Mouse (Mus musculus): Measurements from ENCODE around the gene Tnfrsf8.
"Not testable (repeated sequence)": the region's sequence is repeated elsewhere in the genome, so short reads cannot be mapped to it uniquely, and the experiment has no call there.

Gene Tnfrsf8

GRCm38 (mm10) chr4:145314836-145315467 lies at the start of gene Tnfrsf8:
TSS of gene Tnfrsf8 (minus strand) at chr4:145315164.
- DNase-seq = no peak

GRCm38 (mm10) chr4:145361635-145362034 lies 46.7 kb upstream of the Tnfrsf8 start:
- not testable (repeated sequence) for DNase-seq

- no peak for DNase-seq
Measured at GRCm38 (mm10) chr4:145361065-145361464, 46.1 kb upstream of the Tnfrsf8 start.

- DNase-seq = no peak
Measured at GRCm38 (mm10) chr4:145360567-145360966, 45.6 kb upstream of the Tnfrsf8 start.

GRCm38 (mm10) chr4:145356234-145356633 lies 41.3 kb upstream of the Tnfrsf8 start:
- no peak for DNase-seq

DNA sequence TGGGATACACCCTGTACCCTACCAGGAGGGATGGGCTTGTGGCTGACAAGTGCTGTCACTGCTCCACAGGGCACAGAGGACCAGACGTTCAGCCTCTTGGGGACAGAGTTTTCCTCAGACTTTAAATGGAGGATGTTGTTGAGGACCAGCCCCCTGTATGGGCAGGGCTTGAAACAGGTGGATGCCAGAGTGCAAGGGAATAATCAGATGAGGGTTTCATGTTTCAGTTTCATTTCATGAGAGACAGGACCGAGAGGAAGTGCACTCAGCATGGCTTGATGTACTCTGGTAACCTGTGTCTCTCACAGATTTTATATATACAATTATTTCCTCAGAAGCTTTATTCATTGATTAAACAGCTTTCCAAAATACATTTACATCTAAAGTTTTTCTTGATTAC lies 38.9 kb upstream of the Tnfrsf8 start:
- no peak for DNase-seq

DNA sequence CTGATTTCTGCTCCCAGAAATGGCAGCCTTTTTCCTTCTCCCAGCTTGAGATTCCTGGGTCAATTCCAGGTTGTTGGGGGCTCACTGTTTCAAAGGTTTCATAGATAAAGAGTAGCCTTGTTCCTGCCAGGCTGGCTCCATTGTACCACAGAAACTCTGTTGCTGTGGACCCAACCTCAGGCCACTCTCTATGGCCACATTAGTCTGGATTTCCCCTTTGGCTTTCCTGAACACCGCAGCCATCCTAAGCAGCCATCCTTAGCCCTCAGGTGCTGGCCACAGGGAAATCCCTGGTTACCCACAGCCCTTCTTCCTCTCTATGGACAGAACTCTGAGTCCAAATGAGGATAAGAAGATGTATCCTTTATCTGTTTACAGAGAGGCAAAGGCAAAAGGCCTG lies 30.0 kb upstream of the Tnfrsf8 start:
- DNase-seq = no peak

DNA sequence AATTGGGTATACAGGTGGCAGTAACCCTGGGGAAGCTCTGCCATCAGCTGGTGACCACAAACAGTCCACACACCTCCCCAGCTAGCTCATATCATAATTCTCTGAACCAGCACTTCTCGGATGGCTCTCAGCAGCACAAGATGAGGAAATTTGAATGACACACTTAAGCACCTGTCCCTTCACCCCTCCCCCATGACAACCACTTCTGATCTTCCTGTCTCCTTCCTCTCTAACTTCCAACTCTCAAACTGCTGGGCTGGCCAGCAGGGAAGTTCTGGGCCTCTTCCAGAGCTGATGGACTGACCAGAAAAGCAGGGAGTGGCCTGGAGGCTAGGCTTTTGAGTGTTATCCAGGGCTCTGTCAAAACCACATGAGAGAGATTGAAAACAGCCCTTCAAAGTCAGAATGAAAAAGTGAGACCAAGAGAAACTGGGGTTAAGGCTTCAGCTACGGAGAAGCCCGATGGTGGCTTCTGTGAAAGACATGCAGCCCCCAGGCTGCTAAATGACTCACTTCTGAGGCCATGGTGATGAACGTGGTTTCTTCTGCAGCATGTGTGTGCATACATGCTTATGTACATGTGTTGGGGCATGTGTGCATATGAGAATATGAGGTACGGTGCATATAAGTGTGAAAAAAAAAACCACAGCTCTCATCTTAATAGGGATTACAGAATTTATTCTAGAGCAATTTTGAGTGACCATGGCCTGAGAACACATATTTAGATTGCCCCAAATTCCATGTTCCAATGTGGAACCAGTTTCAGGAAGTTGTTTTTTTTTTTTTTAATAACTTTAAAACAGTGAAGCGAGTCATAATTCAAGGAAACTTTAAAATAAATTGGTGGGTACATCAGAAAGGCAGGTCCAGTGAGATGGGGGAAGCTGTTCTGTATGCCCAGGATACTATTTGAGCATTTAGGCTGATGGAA lies 27.2 kb upstream of the Tnfrsf8 start:
- DNase-seq = no peak

GRCm38 (mm10) chr4:145337906-145338858 lies 23.2 kb upstream of the Tnfrsf8 start:
- DNase-seq = no peak

DNA sequence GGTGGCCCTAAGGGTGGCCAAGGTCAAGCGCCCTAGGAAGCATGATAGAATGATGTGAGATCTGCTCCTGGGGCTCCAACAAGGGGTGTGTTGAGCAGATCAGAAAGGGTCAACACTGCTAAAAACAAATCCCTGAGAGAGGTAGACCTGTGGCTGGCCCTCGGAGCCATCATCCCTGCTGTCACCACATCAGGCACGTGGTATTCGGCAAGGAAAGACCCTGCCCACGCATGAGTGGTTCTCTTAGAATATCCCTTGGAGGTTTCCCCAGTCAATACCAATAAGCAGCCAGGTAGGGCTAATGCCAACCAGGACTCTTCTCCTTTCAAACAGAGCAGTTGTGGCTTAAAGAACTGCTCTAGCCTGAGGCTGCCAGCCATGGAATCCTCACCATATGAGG lies 21.6 kb upstream of the Tnfrsf8 start:
- no peak for DNase-seq

DNA sequence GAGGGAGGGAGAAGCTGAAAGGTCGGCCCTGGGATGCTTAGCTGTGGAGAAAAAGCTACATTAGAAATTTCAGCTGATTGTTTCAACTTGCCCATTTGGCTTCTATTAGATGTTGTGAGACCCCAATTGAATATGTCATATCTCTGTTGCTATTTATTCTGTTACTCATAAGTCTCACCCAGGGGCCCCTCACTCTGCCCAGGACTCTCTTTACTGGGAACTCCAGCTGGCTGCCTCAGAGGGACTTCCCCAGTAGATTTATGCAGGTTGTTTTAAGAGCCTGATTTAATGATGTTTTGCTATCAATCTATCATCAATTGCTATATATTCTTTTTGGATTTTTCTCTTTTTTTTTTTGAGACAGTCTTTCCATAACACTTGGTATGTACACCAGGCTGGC lies 21.1 kb upstream of the Tnfrsf8 start:
- no peak for DNase-seq

- DNase-seq = no peak
Measured at GRCm38 (mm10) chr4:145323631-145324030, 8.7 kb upstream of the Tnfrsf8 start.

DNA sequence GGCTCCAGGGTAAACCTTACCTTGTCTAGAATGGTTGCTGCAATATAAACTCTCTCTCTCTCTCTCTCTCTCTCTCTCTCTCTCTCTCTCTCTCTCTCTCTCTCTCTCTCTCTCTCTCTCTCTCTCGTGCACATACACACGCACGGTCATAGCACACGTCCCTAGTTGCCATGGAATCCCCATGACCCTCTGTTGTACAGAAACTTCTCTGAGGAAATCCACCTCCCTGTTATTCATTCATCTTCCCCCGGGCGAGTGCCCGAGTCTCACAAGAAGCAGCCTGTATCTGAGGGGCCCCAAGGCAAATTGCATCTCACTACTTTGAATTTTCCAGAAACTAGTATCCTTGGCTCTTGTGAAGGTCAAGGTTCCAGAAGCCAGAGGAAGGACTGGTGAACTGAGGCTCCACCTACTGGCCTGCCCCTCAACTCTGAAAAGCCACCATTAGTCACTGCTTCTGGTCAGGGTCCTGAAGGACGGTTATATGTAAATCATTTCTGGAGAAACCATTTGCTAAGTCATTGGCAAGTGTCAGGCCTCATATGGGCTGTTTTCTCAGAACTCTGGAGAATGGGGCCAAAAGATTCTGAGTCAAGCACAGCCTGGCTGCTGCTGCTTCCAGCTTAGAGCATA lies 8.1 kb upstream of the Tnfrsf8 start:
- DNase-seq = no peak

- no peak for DNase-seq
Measured at GRCm38 (mm10) chr4:145322211-145322610, 7.2 kb upstream of the Tnfrsf8 start.

DNA sequence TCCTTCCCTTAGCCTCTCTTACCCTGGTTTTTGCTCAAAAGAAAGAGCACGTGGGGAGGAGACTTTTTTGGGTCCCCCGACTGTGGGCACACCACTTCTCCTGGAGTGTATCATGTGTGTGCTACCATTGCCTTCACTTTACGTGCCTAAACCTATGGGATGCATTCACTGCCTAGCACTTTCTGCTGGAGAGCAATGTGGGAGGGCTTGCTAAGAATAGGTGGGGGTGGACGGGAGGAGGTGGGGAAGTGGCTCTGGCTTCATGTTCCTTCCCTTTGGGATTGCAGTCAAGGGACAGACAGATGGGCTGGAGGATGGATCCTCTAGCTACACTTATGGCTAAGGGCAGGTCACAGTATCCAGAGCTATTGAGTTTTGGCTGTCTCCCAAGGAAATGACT lies 5.7 kb upstream of the Tnfrsf8 start:
- no peak for DNase-seq

GRCm38 (mm10) chr4:145319274-145320226 lies 4.6 kb upstream of the Tnfrsf8 start:
- DNase-seq = no peak

DNA sequence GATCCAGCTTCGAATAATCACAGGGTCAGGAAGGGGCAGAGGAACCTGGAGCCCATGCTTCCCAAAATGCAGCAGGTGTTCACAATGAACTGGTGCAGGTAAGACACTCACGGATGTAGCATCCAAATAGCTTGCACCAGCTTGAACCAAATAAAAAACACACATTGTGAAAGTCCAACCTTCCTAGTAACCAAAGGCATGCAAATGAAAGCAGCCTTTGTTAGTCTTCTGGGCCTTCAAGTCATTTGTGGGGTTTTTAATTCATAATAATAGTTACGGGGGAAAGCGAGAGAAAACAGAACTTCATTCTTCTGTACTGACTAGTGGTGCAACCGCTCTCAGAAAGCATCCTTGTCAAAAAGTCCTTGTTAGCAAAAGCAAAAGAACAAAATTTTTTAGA lies 1.7 kb upstream of the Tnfrsf8 start:
- DNase-seq = no peak

GRCm38 (mm10) chr4:145313966-145314365 lies 998 bp downstream of the Tnfrsf8 start:
- DNase-seq = no peak

DNA sequence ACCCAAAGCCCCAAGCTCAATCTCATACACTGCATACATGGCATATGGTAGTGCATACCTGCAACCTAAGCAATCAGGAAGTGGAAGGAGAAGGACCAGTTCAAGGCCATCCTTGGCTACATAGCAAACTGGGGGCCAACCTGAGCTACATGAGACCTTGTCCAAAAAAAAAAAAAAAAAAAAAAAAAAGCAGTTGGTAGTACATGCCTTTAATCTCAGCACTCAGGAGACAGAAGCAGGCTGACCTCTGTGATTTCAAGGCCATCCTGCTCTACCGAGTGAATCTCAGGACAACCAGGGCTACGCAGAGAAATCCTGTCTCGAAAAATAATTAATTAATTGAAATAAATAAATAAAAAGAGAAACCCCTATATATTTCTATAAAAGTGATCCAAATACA lies 1.7 kb downstream of the Tnfrsf8 start:
- no peak for DNase-seq

GRCm38 (mm10) chr4:145312530-145312929 lies 2.4 kb downstream of the Tnfrsf8 start:
- no peak for DNase-seq

DNA sequence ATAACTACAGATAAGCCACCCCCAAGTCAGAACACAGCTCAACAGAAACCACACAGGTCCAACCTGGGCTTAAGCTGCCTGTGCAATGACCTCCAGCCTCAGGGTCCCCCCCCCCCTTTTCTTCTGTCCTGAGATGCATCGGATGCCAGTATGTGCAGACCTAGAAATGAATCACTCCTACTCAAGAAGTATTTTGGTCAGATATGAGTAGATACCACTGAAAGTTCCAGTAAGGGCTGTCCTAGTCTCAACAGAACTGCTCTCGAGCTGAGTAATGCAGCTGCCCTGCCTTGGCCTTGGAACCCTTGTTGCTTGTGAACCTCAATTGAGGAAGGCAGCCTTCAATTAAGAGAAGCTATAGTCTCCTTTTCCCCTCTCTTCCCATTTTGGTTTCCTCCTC lies 4.1 kb downstream of the Tnfrsf8 start:
- DNase-seq = no peak
